Mouse (Mus musculus): ENCODE results near the gene Fbxw7.

The Fbxw7 gene

GRCm38 (mm10) chr3:84949387-84949786 lies 134.3 kb downstream of the Fbxw7 start:
- no peak for DNase-seq (ENCODE audit: low spot score in 2 of 2)

- no peak for DNase-seq (ENCODE audit: low spot score in 2 of 2)
These were observed 136.6 kb downstream of the Fbxw7 start for GRCm38 (mm10) chr3:84951698-84952097.

- DNase-seq (ENCODE audit: low spot score in 2 of 2) = no peak
These were observed 137.1 kb downstream of the Fbxw7 start for GRCm38 (mm10) chr3:84952135-84952534.

- DNase-seq (ENCODE audit: low spot score in 2 of 2) = no peak
These were observed 137.6 kb downstream of the Fbxw7 start for GRCm38 (mm10) chr3:84952585-84953187.

- no peak for DNase-seq (ENCODE audit: low spot score in 2 of 2)
These were observed 140.1 kb downstream of the Fbxw7 start for GRCm38 (mm10) chr3:84955011-84955775.

DNA sequence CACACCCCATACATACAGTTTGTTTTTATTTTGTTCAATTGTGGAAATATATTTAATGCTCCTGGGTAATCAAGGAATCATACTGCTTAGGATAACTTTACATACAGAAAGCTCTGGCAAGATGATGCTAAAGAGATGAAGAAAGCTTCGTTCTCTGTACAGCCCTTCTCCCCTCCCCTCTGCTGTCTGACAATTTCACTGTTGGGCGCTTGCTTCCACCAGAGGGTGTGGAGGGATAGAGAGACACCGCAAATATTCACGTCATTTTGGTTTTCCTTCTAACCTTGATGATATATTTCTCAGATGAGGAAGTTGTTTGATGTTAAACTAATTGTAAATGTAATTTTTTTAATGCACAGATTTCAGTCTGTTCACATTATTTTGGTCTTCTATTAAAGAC lies 140.8 kb downstream of the Fbxw7 start:
- no peak for DNase-seq (ENCODE audit: low spot score in 2 of 2)

- no peak for DNase-seq (ENCODE audit: low spot score in 2 of 2)
These were observed 150.1 kb downstream of the Fbxw7 start for GRCm38 (mm10) chr3:84965156-84965555.

DNA sequence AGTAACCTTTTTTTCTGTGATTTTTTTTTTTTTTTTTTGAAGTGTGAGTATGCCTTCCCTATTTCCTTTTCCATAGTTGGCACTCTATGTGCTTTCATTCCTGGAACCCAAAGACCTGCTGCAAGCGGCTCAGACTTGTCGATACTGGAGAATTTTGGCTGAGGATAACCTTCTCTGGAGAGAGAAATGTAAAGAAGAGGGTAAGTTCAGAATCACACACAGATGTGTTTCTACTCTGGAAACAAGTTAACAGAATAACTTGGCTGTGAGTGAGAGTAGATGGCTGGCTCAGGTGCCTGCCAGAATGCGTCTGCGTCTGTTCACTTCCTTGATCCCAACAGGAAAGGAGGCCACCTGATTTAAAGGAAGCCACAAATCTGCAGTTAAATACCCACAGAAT lies 152.3 kb downstream of the Fbxw7 start:
- no peak for DNase-seq (ENCODE audit: low spot score in 2 of 2)

DNA sequence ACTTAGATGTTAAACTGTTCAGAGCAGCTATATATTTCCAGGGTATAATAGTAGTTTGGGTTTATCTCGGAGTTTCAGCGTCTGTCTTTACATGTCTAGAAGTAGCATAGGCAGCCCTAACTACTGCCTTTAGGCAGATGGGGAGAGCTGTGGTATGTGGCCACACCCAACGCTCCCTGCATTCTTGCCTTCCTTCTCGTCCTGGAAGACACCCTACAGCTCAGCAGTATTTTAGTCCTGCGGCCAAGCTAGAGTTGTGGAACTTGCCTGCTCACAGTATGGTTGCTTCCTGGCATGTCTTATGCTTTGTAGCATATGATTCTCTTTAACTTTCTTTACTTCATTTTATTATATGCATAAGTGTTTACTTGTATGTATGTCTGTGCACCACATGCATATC lies 156.5 kb downstream of the Fbxw7 start:
- DNase-seq (ENCODE audit: low spot score in 2 of 2) = no peak

DNA sequence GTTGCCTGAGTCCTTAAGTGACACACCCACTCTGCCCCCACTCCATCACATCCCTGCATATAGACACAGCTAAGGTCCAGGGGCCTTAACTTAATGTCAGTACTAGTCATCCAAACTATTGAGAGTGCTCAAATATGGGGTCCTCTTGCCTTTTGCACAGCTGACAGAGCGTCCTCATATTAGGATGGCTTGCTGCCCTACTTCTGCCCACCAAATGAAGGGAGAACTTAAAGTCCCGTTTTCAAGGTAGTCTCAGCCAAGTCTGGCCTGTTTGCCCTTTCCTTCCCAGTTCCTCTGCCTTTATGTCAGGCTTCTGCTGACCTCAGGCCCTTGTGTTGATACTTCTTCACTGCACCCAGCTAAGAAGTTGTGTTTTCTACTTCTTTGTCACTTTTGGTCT lies 157.8 kb downstream of the Fbxw7 start:
- DNase-seq (ENCODE audit: low spot score in 2 of 2) = no peak

DNA sequence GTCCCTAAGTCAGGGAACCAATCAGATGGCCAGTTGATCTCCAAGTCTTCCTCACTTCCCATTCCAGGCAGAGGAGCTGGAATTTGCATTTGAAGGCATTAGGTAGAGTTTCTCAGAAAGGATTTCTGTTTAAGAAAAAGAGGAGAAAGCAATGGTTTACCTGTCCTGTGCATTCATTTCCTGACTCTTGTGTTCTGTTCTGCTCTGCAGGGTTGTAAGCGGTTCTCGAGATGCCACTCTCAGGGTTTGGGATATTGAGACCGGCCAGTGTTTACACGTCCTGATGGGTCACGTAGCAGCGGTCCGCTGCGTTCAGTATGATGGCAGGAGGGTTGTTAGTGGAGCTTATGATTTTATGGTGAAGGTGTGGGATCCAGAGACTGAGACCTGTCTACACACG lies 159.1 kb downstream of the Fbxw7 start:
- DNase-seq (ENCODE audit: low spot score in 2 of 2) = no peak

DNA sequence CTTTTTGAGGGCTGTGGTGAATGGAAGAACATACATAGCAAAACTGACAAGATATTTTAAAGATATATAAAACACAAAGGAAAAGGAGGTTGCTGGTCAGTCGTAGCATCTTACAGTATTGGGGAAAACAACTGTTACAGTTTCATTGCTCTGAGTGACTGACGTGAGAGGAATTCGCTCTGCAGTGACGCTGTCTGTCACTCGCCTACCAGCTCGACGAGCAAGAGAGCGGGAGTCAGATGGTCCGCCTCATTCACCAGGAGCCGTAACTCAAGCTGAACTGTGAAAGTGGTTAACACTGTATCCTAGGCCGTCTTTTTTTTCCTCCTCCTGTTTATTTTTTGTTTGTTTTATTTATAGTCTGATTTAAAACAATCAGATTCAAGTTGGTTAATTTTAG lies 163.6 kb downstream of the Fbxw7 start:
- DNase-seq (ENCODE audit: low spot score in 2 of 2) = no peak

GRCm38 (mm10) chr3:84980158-84980557 lies 165.1 kb downstream of the Fbxw7 start:
- no peak for DNase-seq (ENCODE audit: low spot score in 2 of 2)

- no peak for DNase-seq (ENCODE audit: low spot score in 2 of 2)
These were observed 167.6 kb downstream of the Fbxw7 start for GRCm38 (mm10) chr3:84982688-84983087.

DNA sequence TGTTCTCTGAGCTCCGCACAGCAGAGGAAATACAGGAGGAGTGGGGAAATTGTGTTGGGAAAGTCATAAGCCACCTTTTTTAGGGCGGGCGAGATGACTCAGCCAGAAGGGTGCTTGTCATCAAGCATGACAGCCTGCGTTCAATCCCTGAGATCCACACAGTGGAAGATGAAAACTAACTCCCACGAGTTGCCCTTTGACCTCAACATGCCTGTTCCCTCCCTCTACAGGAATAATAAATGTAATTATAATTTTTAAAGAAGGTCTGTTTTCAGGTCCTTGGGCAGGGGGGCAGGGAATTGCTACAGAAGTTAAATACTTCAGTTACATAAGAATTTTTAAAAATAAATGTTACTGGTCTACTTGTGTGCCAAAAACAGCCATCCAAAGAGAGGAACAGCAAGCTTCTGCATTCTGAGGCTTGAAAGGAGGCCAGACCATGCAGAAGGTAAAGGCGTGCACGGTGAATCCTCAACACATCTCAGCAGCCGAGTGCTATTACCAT lies 170.1 kb downstream of the Fbxw7 start:
- no peak for DNase-seq (ENCODE audit: low spot score in 2 of 2)

DNA sequence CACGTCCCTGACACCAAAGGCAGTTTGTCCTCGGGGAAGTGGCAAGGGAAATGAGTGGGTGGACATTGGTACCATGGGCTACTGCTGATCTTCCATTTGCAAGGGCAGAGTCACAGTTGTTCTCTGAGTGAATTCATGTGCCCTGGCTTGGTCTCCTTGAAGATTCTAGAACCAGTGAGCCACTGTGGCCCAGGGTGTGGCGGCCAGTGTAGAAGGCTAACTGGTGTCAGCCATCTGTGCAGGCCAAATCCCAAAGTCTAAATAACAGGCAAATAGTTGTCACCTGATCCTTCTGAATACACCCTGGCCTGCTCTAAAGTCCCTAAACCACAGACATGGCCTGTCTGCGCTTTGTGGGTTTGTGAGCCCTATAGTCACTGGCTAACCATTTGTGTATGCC lies 173.8 kb downstream of the Fbxw7 start:
- no peak for DNase-seq (ENCODE audit: low spot score in 2 of 2)

DNA sequence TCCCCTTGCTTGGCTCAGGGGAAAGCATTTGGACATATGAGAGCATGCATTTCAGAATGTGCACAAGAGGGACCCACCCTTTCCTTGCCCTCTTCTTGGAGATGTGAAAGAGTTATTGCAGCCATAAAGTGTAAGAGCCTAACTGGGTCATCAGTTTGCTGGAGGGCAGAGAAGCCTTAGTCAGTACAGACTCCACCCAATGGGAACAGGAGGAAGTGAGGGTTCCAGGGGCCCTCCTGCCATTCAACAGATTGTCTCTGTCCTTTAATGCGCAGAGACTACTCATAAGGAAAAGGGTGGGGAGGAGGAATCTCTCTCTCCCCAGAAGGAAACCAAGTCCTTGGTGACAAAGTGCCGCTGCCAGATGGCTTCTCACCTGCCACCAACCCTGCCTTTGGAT lies 190.2 kb downstream of the Fbxw7 start:
- no peak for DNase-seq (ENCODE audit: low spot score in 2 of 2)

DNA sequence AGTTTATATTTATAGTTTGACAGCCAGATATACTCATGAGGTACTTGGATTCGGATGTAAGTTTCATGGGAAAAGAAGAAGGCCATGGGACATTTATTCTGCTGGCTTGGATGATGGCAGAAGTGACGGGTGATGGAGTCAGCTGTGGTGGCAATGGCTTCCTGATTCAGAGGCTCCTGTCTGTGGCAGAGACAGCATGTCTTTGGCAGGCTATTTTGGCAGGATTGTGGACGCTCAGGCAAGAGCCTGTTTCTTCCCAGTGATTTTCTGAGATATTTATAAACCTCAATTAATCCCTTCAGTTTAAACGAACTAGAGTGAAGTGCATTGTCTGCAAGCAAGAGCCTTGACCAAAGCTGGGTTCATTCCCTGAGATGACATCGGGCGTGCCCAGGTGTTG lies 197.8 kb downstream of the Fbxw7 start:
- no peak for DNase-seq (ENCODE audit: low spot score in 2 of 2)

- DNase-seq (ENCODE audit: low spot score in 2 of 2) = no peak
These were observed 200.6 kb downstream of the Fbxw7 start for GRCm38 (mm10) chr3:85015667-85016066.

DNA sequence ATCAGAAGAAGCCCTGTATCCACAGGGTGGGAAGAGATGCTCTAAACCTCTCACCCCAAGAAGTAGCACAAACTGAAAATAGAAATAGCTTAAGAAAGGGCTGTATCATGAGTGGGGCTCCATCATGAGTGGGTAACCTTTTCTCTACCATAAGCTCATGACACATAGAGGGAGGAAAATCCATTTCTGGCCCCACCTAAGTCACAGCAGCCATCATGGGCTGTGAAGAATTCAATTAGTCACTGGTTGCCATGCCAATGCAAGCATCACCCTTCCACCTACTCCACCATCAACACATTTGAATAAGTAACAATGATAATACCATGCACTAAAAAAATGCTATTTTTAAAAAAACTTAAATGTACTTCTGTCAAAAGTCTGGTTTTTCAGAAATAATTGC lies 205.1 kb downstream of the Fbxw7 start:
- DNase-seq (ENCODE audit: low spot score in 2 of 2) = no peak

GRCm38 (mm10) chr3:85021816-85022215 lies 206.7 kb downstream of the Fbxw7 start:
- no peak for DNase-seq (ENCODE audit: low spot score in 2 of 2)

DNA sequence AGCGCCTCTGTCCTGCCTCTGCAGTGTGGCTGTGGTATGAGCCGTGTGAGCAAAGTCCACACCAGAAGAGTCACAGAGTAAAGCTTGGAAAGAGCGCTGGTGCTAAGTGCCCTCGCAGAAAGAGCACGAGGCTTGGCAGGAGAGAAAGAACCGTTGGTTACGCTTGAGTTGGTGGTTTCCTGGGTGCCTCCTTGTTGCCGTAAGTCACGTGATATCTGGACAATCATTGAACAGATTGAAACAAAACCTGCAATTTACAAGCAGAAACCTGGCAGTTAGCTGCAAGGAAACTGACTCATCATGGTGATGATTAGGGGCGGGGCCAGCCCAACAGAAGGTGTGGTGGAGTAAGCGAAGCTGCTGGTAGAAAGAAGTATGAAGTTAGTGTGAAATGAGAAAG lies 207.7 kb downstream of the Fbxw7 start:
- DNase-seq (ENCODE audit: low spot score in 2 of 2) = no peak

DNA sequence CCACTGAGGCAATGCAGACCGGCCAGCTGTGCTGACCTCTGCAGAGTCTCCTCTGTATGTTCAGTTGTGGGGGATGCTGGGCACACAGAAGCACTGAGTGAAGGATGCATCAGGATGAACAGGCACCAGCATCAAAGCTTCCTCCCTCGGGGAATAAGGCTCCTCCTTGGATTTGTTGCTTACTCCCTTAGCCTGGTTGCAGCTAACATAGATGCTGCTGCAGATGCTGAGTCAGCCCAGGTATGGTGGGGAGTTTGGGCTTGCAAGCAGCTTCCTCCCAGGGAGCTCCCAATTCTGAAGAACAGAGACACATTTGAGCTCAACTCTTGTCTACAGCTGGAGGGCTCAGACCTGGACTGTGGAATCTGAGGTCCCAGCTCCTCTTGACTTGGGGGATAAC lies 209.2 kb downstream of the Fbxw7 start:
- no peak for DNase-seq (ENCODE audit: low spot score in 2 of 2)

Data from spleen, postnatal 10 days (tissue).